Mouse (Mus musculus): ENCODE measurements around the gene Tmem135. TPM values are rescaled to one million over a fixed set of nuclear protein-coding genes. Genes with fewer than 3 reads are reported as not detected.

Gene Tmem135
- polyA plus RNA-seq, 2 experiments = 12.4 to 18.6 TPM

GRCm38 (mm10) chr7:89403053-89403972 is 709 bp downstream of the Tmem135 start:
- 5% methylated on average over 52 of the region's 52 CpGs for WGBS
- Histone ChIP-seq H3K27me3 (ENCODE audit: control insufficient read depth, insufficient read depth, low read length) (no peaks in the 10 kb centered on the region), H3K36me3 (ENCODE audit: control insufficient read depth, insufficient read depth, low read length) (peaks cover 16% of the 10 kb centered on the region), H3K4me1 (ENCODE audit: control insufficient read depth, insufficient read depth, low read length) (peaks cover 5% of the 10 kb centered on the region), H3K9ac (ENCODE audit: low read depth, low read length, severe bottlenecking) (peak overlapping the region; percentile 63), H3K4me2 (replicated peaks; ENCODE audit: low read depth, low read length, severe bottlenecking) (peak overlapping the region; percentile 89), H3K27ac (replicated peaks; ENCODE audit: low read depth, low read length) (peak overlapping the region; percentile 76), H3K4me3 (replicated peaks; ENCODE audit: low read length) (peak overlapping the region; percentile 72), H3K9me3 (ENCODE audit: control insufficient read depth, low read length) (no peaks in the 10 kb centered on the region)
- ATAC-seq (ENCODE audit: low FRiP score, low read depth) (peak; percentile 81), DNase-seq (ENCODE audit: low spot score) (peak; percentile 76)
- TF ChIP-seq POLR2A (IDR thresholded peaks at IDR 0.05; ENCODE audit: borderline replicate concordance, extremely low read depth, insufficient read depth, insufficient read length) = no peak

DNA sequence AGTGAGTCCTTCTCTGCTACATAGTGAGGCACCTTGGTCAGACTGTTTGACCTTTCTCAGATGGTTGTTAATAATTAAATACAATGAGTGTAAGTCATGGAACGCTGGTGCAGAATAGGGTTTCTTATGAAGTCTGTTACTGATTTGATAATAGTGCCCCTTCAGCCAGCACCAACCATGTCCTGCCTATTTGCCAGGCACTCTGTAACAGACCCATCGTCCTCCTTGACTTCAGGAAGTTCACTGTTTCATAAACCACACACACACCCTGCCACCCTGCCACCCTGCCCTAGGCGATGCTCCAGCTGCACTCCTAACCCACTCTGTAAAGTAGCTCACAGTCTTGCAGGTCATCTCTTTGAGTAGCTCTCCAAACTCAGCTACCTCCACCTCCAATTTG is 2.1 kb downstream of the Tmem135 start:
- Histone ChIP-seq H3K4me1 (ENCODE audit: control insufficient read depth, insufficient read depth, low read length) (no peaks in the 10 kb centered on the region), H3K4me2 (replicated peaks; ENCODE audit: low read depth, low read length, severe bottlenecking) (no peak overlapping the region), H3K4me3 (replicated peaks; ENCODE audit: low read length) (no peak overlapping the region), H3K27me3 (ENCODE audit: control insufficient read depth, insufficient read depth, low read length) (no peaks in the 10 kb centered on the region), H3K36me3 (ENCODE audit: control insufficient read depth, insufficient read depth, low read length) (peaks cover 2% of the 10 kb centered on the region), H3K9me3 (ENCODE audit: control insufficient read depth, low read length) (no peaks in the 10 kb centered on the region), H3K27ac (replicated peaks; ENCODE audit: low read depth, low read length) (no peak overlapping the region), H3K9ac (ENCODE audit: low read depth, low read length, severe bottlenecking) (no peak overlapping the region)
- no peak for ATAC-seq (ENCODE audit: low FRiP score, low read depth)
- TF ChIP-seq POLR2A (IDR thresholded peaks at IDR 0.05; ENCODE audit: borderline replicate concordance, extremely low read depth, insufficient read depth, insufficient read length) = no peak
- no peak for DNase-seq (ENCODE audit: low spot score)
- 71% methylated on average over 3 of the region's 3 CpGs for WGBS

DNA sequence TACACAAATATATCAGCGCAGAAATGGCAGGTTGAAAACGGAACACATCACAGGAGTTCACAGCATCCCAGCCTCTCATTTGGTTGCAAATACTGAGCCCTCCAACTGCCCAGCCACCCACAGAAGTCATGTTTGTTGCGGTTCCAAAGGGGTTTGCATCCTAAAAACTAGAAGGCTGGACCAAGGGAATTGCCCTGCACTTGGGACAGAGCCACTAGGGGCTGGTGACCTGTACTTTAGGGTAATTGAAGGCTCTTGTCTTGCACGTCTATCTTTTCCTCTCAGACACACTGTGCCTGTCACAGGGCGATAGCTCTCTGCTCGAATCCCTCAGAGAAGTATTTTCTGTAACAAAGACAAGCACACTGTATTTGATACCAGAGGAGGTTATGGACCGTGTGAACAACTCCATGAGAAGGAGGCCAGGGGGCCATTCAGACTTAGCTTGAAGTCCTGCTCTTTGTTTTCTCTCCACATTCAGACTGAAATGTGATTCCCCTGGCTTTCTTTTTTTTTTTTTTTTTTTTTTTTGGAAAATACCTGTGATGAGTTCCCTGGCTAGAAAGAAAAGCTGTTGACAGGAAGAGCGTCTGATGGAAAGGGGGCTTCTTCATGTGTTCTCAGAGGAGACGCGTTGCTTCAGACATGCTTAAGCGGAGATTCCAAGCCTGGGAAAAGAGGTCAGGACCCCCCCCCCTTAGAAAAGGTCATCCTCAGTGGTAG is 2.7 kb downstream of the Tmem135 start:
- H3K4me3 ChIP-seq (replicated peaks; ENCODE audit: low read length) = no peak overlapping the region
- H3K9me3 ChIP-seq (ENCODE audit: control insufficient read depth, low read length) = no peaks in the 10 kb centered on the region
- no peak overlapping the region for H3K27ac ChIP-seq (replicated peaks; ENCODE audit: low read depth, low read length)
- H3K4me2 ChIP-seq (replicated peaks; ENCODE audit: low read depth, low read length, severe bottlenecking) = no peak overlapping the region
- no peak overlapping the region for H3K9ac ChIP-seq (ENCODE audit: low read depth, low read length, severe bottlenecking)
- H3K27me3 ChIP-seq (ENCODE audit: control insufficient read depth, insufficient read depth, low read length) = no peaks in the 10 kb centered on the region
- ATAC-seq (ENCODE audit: low FRiP score, low read depth) (no peak), DNase-seq (ENCODE audit: low spot score) (no peak)
- TF ChIP-seq POLR2A (IDR thresholded peaks at IDR 0.05; ENCODE audit: borderline replicate concordance, extremely low read depth, insufficient read depth, insufficient read length) = no peak
- 62% methylated on average over 11 of the region's 11 CpGs for WGBS
- H3K4me1 ChIP-seq (ENCODE audit: control insufficient read depth, insufficient read depth, low read length) = no peaks in the 10 kb centered on the region
- H3K36me3 ChIP-seq (ENCODE audit: control insufficient read depth, insufficient read depth, low read length) = no peaks in the 10 kb centered on the region

DNA sequence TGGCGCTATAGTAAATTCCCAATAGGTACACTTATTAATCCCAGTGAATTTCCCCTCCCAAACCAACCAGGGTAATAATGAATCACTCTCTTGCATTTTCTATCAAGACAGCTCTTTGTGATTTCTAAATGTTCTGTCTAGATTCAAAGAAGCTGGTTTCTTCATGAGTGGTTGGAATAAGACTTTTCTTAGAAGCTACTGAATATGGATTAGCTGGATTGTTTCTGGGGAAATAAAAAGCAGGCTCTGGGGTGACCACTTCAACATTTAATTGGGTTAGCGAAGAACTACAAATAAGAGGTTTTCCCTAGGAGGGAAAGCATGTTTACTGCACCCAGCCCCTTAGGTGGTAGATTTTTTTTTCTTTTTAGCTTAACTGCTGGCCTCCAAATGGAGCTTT is 3.3 kb downstream of the Tmem135 start:
- H3K9ac ChIP-seq (ENCODE audit: low read depth, low read length, severe bottlenecking) = no peak overlapping the region
- no peaks in the 10 kb centered on the region for H3K27me3 ChIP-seq (ENCODE audit: control insufficient read depth, insufficient read depth, low read length)
- H3K36me3 ChIP-seq (ENCODE audit: control insufficient read depth, insufficient read depth, low read length) = no peaks in the 10 kb centered on the region
- ATAC-seq (ENCODE audit: low FRiP score, low read depth) = no peak
- no peaks in the 10 kb centered on the region for H3K4me1 ChIP-seq (ENCODE audit: control insufficient read depth, insufficient read depth, low read length)
- no peak overlapping the region for H3K27ac ChIP-seq (replicated peaks; ENCODE audit: low read depth, low read length)
- no peak for TF ChIP-seq POLR2A (IDR thresholded peaks at IDR 0.05; ENCODE audit: borderline replicate concordance, extremely low read depth, insufficient read depth, insufficient read length)
- 78% methylated on average over 2 of the region's 2 CpGs for WGBS
- no peak for DNase-seq (ENCODE audit: low spot score)
- no peak overlapping the region for H3K4me2 ChIP-seq (replicated peaks; ENCODE audit: low read depth, low read length, severe bottlenecking)
- H3K4me3 ChIP-seq (replicated peaks; ENCODE audit: low read length) = no peak overlapping the region
- no peaks in the 10 kb centered on the region for H3K9me3 ChIP-seq (ENCODE audit: control insufficient read depth, low read length)

- Histone ChIP-seq H3K4me3 (replicated peaks; ENCODE audit: low read length) (no peak overlapping the region), H3K27me3 (ENCODE audit: control insufficient read depth, insufficient read depth, low read length) (no peaks in the 10 kb centered on the region), H3K4me1 (ENCODE audit: control insufficient read depth, insufficient read depth, low read length) (no peaks in the 10 kb centered on the region), H3K27ac (replicated peaks; ENCODE audit: low read depth, low read length) (no peak overlapping the region), H3K4me2 (replicated peaks; ENCODE audit: low read depth, low read length, severe bottlenecking) (no peak overlapping the region), H3K9me3 (ENCODE audit: control insufficient read depth, low read length) (no peaks in the 10 kb centered on the region), H3K36me3 (ENCODE audit: control insufficient read depth, insufficient read depth, low read length) (no peaks in the 10 kb centered on the region), H3K9ac (ENCODE audit: low read depth, low read length, severe bottlenecking) (no peak overlapping the region)
- no peak for ATAC-seq (ENCODE audit: low FRiP score, low read depth)
- DNase-seq (ENCODE audit: low spot score) = no peak
- TF ChIP-seq POLR2A (IDR thresholded peaks at IDR 0.05; ENCODE audit: borderline replicate concordance, extremely low read depth, insufficient read depth, insufficient read length) = no peak
- 66% methylated on average over 3 of the region's 3 CpGs for WGBS
Measured at GRCm38 (mm10) chr7:89397837-89398534, 6.0 kb downstream of the Tmem135 start.
